Mouse (Mus musculus) embryonic fibroblast, embryonic 13.5 days (primary cell): ENCODE data around the gene Ufc1. TPM values are rescaled to one million over a fixed set of nuclear protein-coding genes. Genes with fewer than 3 reads are reported as not detected.

Experiments
- H3K27ac ChIP-seq: 2 replicates; pipeline ENCODE4 v1.5.1; 2012; ENCODE audit warnings: low read length, control low read depth, inconsistent platforms; ENCODE audit not compliant: insufficient read depth
- H3K4me1 ChIP-seq: 2 replicates; pipeline ENCODE4 v1.6.1; 2011; ENCODE audit warnings: low read length; ENCODE audit not compliant: control insufficient read depth, insufficient read depth
- H3K4me3 ChIP-seq: 2 replicates; pipeline ENCODE4 v1.5.1; 2011; ENCODE audit warnings: mild to moderate bottlenecking, control low read depth, low read length; ENCODE audit not compliant: insufficient read depth
- CTCF ChIP-seq: IDR thresholded peaks from 2 replicates; pipeline ENCODE4 v1.5.1; 2011; ENCODE audit warnings: mild to moderate bottlenecking, control low read depth, low read length, moderate library complexity, borderline replicate concordance; ENCODE audit not compliant: insufficient read depth
- POLR2A ChIP-seq: IDR thresholded peaks from 2 replicates; pipeline ENCODE4 v1.6.1; 2011; ENCODE audit warnings: low read depth, mild to moderate bottlenecking, control low read depth, low read length, moderate library complexity
- polyA plus RNA-seq: library from polyadenylated mRNA; stranded (reverse); fragments of >200 nt; gene quantifications from 2 replicates; pipeline ENCODE4 v1.2.4, GENCODE M21; 2011; ENCODE audit warnings: low read depth; ENCODE audit not compliant: missing spikeins, insufficient read length

The Ufc1 gene
- polyA plus RNA-seq, 1 experiment, result 77.8 TPM

- Histone ChIP-seq H3K27ac (peak within 1 kb of the TSS; percentile 54), H3K4me1 (no peaks in the 10 kb centered on the region), H3K4me3 (peak within 1 kb of the TSS; percentile 78)
- TF ChIP-seq CTCF (no peak), POLR2A (peak; percentile 83)
Measured at GRCm38 (mm10) chr1:171287136-171288081, 7.4 kb downstream of the Ufc1 start, which contains the start of gene Usp21. Gene Usp21 (minus strand): TSS chr1:171287991.

- Histone ChIP-seq H3K4me3 (no peak overlapping the region), H3K27ac (no peak overlapping the region), H3K4me1 (no peaks in the 10 kb centered on the region)
- TF ChIP-seq CTCF (no peak), POLR2A (no peak)
Measured at GRCm38 (mm10) chr1:171286517-171286916, 8.3 kb downstream of the Ufc1 start.

- Histone ChIP-seq H3K27ac (no peak overlapping the region), H3K4me1 (no peaks in the 10 kb centered on the region), H3K4me3 (no peak overlapping the region)
- no peak for TF ChIP-seq CTCF
- TF ChIP-seq POLR2A, result no peak
Measured at GRCm38 (mm10) chr1:171285096-171285892, 9.5 kb downstream of the Ufc1 start.

- H3K4me3 ChIP-seq, result no peak overlapping the region
- H3K4me1 ChIP-seq, result no peaks in the 10 kb centered on the region
Measured at GRCm38 (mm10) chr1:171284491-171284890, 10.3 kb downstream of the Ufc1 start.

GRCm38 (mm10) chr1:171283188-171284160 lies 11.3 kb downstream of the Ufc1 start:
- Histone ChIP-seq H3K4me3 (no peak overlapping the region), H3K27ac (no peak overlapping the region), H3K4me1 (no peaks in the 10 kb centered on the region)
- TF ChIP-seq POLR2A (no peak), CTCF (no peak)

More at GRCm38 (mm10) chr1:171284491-171284890, 10.3 kb downstream of the Ufc1 start:
- TF ChIP-seq CTCF, result no peak
- TF ChIP-seq POLR2A, result no peak
- H3K27ac ChIP-seq, result no peak overlapping the region

- no peak overlapping the region for H3K27ac ChIP-seq
- H3K4me1 ChIP-seq, result no peaks in the 10 kb centered on the region
- no peak for TF ChIP-seq CTCF
- TF ChIP-seq POLR2A, result no peak
- H3K4me3 ChIP-seq, result no peak overlapping the region
Measured at GRCm38 (mm10) chr1:171282086-171282805, 12.6 kb downstream of the Ufc1 start.

- Histone ChIP-seq H3K4me3 (peak overlapping the region; percentile 68), H3K4me1 (no peaks in the 10 kb centered on the region), H3K27ac (peak overlapping the region; percentile 48)
- TF ChIP-seq POLR2A (no peak; the same call in none of the 2 replicates), CTCF (0 out of 2 replicates have a peak, but pooled peaks have one; percentile 31)
Measured at GRCm38 (mm10) chr1:171281528-171281923, 13.3 kb downstream of the Ufc1 start.

- peak within 1 kb of the TSS; percentile 48 for H3K27ac ChIP-seq
- H3K4me1 ChIP-seq, result no peaks in the 10 kb centered on the region
- peak within 1 kb of the TSS; percentile 68 for H3K4me3 ChIP-seq
- TF ChIP-seq POLR2A, result peak; percentile 32
- no peak for TF ChIP-seq CTCF
Measured at GRCm38 (mm10) chr1:171280916-171281527, 13.8 kb downstream of the Ufc1 start, which contains the start of gene Ppox. Gene Ppox (minus strand): TSS chr1:171281186.
